Mouse (Mus musculus) liver, embryonic 16.5 days (tissue): ENCODE measurements around the gene Pofut1. TPM values are rescaled to one million over a fixed set of nuclear protein-coding genes. Genes with fewer than 3 reads are reported as not detected.
A peak's percentile ranks its signal among the peaks of the same experiment; 100 is the strongest.
"Not testable (repeated sequence)": the region's sequence is repeated elsewhere in the genome, so short reads cannot be mapped to it uniquely, and the experiment has no call there.

Experiments
- ATAC-seq: fragments of 200-750 bp; cut with Nextera tagmentation; 2 replicates; pipeline ENCODE4 v1.8.0; 2017; ENCODE audit warnings: low read depth, mild to moderate bottlenecking, moderate number of reproducible peaks, moderate library complexity
- H3K27ac ChIP-seq: fragments of 300-500 bp; sonication (generic); 2 replicates; pipeline ENCODE4 v1.5.1; 2014; ENCODE audit warnings: mild to moderate bottlenecking, low read length
- H3K27me3 ChIP-seq: fragments of 300-500 bp; sonication (generic); 2 replicates; pipeline ENCODE4 v1.6.1; 2014; ENCODE audit warnings: low read depth, low read length, mixed read lengths; ENCODE audit not compliant: control insufficient read depth, insufficient read depth
- H3K36me3 ChIP-seq: fragments of 300-500 bp; sonication (generic); 2 replicates; pipeline ENCODE4 v1.6.1; 2014; ENCODE audit warnings: mild to moderate bottlenecking; ENCODE audit not compliant: control insufficient read depth, insufficient read depth
- H3K4me1 ChIP-seq: fragments of 300-500 bp; sonication (generic); 2 replicates; pipeline ENCODE4 v1.6.1; 2014; ENCODE audit warnings: low read depth, low read length, mixed read lengths; ENCODE audit not compliant: control insufficient read depth
- H3K4me2 ChIP-seq: fragments of 300-500 bp; sonication (generic); 2 replicates; pipeline ENCODE4 v1.6.1; 2014; ENCODE audit warnings: low read depth, low read length, mixed read lengths
- H3K4me3 ChIP-seq: fragments of 300-500 bp; sonication (generic); 2 replicates; pipeline ENCODE4 v1.5.1; 2014; ENCODE audit warnings: low read depth, mild to moderate bottlenecking, low read length
- H3K9ac ChIP-seq: fragments of 300-500 bp; sonication (generic); 2 replicates; pipeline ENCODE4 v1.6.1; 2014; ENCODE audit warnings: low read depth, low read length
- H3K9me3 ChIP-seq: fragments of 300-500 bp; sonication (generic); replicated peaks from 2 replicates; pipeline ENCODE4 v1.6.1; 2016; ENCODE audit warnings: low read length; ENCODE audit not compliant: control insufficient read depth
- WGBS: fragments of 180-500 bp; shearing (Covaris S2); extraction: QIAGEN DNeasy Blood & Tissue Kit; methylation state at CpG from one replicate; pipeline ENCODE4 v1.1.7; 2014; ENCODE audit not compliant: insufficient replicate concordance; 5-methylcytosine and 5-hydroxymethylcytosine counted together
- polyA plus RNA-seq: library from polyadenylated mRNA; unstranded; fragments of >200 nt; fragmentation: Nextera tagmentation; extraction: Ambion mirVana; gene quantifications from 2 replicates; pipeline ENCODE4 v1.2.1, GENCODE M21; 2015

Gene Pofut1
- polyA plus RNA-seq, 1 experiment from 2014 or later: 2.8 TPM

DNA sequence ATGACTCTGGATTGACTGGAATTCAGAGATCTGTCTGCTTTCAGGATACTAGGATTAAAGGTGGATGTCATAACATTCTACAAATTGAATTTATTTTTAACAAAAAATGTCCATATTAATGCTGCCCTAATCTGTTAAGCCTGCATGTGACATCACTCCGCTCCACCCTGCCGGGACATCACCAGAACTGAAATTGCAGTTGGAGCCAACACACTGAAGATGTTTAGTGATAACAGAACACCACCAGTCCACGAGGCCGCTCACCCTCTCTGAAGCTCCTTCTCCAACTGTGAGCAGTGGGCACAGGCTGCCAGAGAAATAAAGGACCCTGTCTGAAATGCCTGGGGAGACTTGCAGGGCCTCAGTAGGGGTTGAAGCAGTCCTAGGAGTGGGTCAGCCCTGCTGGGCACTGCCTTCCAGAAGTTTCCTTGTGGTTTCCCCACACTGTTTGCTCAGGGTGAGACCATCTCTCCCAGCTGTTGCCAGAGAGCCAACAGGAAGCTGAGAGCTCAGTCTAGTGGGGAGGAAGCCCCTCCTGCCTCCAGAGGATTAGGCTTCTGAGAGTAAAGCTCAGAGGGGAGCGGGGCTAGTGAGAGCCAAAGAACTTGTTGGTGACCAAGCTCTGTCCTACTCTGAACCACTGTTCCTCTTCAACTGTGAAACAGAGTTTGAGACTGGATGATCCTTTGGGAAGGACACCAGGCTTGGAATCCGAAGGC lies 33.0 kb downstream of the Pofut1 start:
- H3K4me2 ChIP-seq, H3K9ac ChIP-seq, H3K9me3 ChIP-seq, H3K27me3 ChIP-seq, H3K27ac ChIP-seq, H3K36me3 ChIP-seq, H3K4me3 ChIP-seq: not testable (repeated sequence)
- H3K4me1 ChIP-seq: peaks cover 17% of the 10 kb centered on the region
- WGBS: 31% methylated on average over 6 of the region's 6 CpGs
- ATAC-seq: peak; percentile 71

DNA sequence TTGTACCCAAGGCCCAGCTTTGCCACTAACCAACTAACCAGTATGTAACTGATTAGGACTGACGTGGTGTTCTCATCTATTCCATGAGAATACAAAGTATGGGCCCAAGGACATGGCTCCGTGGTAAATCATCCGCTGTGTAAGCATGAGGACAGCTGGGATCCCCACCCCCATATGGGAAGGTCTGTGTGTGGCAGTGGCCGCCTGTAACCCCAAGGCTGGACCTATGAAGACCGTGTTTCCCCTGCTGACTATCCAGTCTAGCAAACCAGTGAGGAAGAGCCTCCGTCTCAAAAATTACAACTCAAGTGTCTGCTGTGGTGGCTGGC lies 33.5 kb downstream of the Pofut1 start:
- peaks cover 14% of the 10 kb centered on the region for H3K4me1 ChIP-seq
- H3K27me3 ChIP-seq: no peaks in the 10 kb centered on the region
- H3K27ac ChIP-seq: 0 out of 2 replicates have a peak overlapping the region, but pooled peaks have one; percentile 16
- no peaks in the 10 kb centered on the region for H3K36me3 ChIP-seq
- no peak overlapping the region for H3K9ac ChIP-seq
- no peak overlapping the region for H3K4me3 ChIP-seq
- H3K4me2 ChIP-seq: no peak overlapping the region
- ATAC-seq: peak; percentile 23; the same call in 1 of the 2 replicates
- H3K9me3 ChIP-seq: no peaks in the 10 kb centered on the region
- 69% methylated on average over 6 of the region's 6 CpGs for WGBS

DNA sequence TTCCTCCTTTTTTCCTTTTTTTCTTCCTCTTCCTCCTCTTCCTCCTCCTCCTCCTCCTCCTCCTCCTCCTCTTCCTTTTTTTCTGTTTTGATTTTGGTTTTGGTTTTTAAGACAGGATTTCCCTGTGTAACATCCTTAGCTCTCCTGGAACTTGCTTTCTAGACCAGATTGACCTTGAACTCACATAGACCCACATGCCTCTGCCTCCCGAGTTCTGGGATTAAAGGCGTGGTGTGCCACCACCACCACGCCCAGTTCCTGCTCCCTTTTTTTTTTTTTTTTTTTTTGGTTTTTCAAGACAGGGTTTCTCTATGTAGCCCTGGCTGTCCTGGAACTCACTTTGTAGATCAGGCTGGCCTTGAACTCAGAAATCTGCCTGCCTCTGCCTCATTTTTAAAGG lies 34.2 kb downstream of the Pofut1 start:
- WGBS: 31% methylated on average over 3 of the region's 3 CpGs
- not testable (repeated sequence) for H3K4me2 ChIP-seq, ATAC-seq, H3K27me3 ChIP-seq, H3K36me3 ChIP-seq, H3K4me3 ChIP-seq, H3K27ac ChIP-seq, H3K9me3 ChIP-seq, H3K9ac ChIP-seq
- peaks cover 12% of the 10 kb centered on the region for H3K4me1 ChIP-seq

DNA sequence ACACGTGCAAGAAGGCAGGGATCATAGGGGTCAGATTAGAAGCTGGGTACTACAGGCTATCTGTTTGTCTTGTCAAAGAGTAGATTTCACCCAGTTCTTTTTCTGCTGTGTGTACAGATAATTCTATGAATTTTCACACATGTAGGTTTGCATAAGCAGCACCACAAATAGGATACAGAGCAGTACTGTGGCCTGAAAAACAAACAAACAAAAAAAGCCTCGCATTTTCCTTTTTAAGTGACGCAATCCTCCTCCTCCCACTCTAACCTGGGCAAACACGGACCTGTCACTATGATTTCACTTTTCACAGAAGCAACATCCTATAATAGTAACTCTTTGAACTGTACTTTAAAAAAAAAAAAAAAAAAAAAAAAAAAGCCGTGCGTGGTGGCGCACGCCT lies 35.1 kb downstream of the Pofut1 start:
- ATAC-seq: no peak
- Histone ChIP-seq H3K36me3 (no peaks in the 10 kb centered on the region), H3K9ac (no peak overlapping the region), H3K27me3 (no peaks in the 10 kb centered on the region), H3K4me3 (no peak overlapping the region), H3K4me1 (peaks cover 5% of the 10 kb centered on the region), H3K4me2 (no peak overlapping the region), H3K9me3 (no peaks in the 10 kb centered on the region), H3K27ac (no peak overlapping the region)
- 74% methylated on average over 8 of the region's 8 CpGs for WGBS

GRCm38 (mm10) chr2:153276846-153277245 lies 35.5 kb downstream of the Pofut1 start:
- 81% methylated on average over 5 of the region's 5 CpGs for WGBS
- H3K4me1 ChIP-seq, H3K36me3 ChIP-seq, ATAC-seq, H3K9ac ChIP-seq, H3K4me3 ChIP-seq, H3K27me3 ChIP-seq, H3K4me2 ChIP-seq, H3K27ac ChIP-seq, H3K9me3 ChIP-seq: not testable (repeated sequence)

DNA sequence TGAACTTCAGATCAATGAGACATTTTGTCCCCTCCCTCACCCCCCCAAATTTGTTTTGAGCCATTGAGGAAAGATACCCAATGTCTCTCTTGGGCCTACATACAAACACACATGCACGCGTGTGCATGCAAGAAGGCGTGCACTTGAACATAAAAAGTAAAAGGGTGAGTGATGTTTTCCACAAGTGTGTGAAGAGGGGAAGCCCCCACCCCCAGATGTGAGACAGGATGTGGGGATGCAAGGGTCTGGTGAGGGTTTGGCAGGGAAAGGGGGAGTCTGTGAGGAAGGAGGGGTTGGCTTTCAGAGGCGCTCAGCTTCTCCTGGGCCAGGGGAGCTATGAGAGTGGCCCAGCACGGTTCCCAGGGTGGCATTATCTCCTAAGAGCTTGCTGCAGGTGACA lies 37.0 kb downstream of the Pofut1 start:
- ATAC-seq: no peak
- Histone ChIP-seq H3K4me1 (peaks cover 5% of the 10 kb centered on the region), H3K27ac (no peak overlapping the region), H3K4me3 (no peak overlapping the region), H3K36me3 (no peaks in the 10 kb centered on the region), H3K9ac (no peak overlapping the region), H3K27me3 (no peaks in the 10 kb centered on the region), H3K4me2 (no peak overlapping the region), H3K9me3 (no peaks in the 10 kb centered on the region)
- 80% methylated on average over 5 of the region's 5 CpGs for WGBS

DNA sequence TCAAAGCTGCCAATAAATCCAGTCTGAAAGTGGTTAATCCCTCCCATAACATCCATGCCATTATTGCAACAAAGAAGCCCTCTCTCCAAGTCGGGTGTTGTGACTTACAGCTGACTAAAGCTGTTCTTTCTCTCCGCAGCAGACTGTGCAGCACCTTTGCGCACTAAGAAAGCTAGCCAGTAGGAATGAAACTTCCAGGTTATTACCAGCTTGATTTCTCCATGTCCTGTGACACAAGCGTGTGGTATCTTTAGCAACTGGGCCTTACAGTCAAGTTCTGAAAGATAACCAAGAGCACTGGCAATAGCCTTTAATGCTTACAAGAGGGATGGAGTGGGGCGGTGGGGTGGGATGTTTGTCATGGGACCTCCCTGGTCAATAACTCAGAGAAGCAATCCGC lies 42.6 kb downstream of the Pofut1 start:
- Histone ChIP-seq H3K4me3 (no peak overlapping the region), H3K27me3 (no peaks in the 10 kb centered on the region), H3K9me3 (no peaks in the 10 kb centered on the region), H3K4me1 (no peaks in the 10 kb centered on the region; the same call in 1 of the 2 replicates), H3K9ac (no peak overlapping the region), H3K4me2 (no peak overlapping the region), H3K36me3 (no peaks in the 10 kb centered on the region), H3K27ac (no peak overlapping the region)
- 70% methylated on average over 6 of the region's 6 CpGs for WGBS
- no peak for ATAC-seq

DNA sequence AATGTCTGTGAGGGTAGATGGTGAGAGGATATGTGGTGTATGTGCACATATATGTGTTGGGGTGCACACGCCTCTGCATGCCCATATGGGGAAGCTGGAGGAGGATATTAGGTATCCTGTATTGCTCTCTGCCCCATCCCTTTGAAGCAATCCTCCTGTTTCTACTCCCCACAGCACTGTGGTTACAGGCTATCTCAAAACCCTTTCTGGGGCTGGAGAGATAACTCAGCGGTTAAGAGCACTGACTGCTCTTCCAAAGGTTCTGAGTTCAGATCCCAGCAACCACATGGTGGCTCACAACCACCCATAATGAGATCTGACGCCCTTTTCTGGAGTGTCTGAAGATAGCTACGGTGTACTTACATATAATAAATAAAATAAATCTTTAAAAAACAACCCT lies 45.2 kb downstream of the Pofut1 start:
- H3K27me3 ChIP-seq: no peaks in the 10 kb centered on the region
- no peak overlapping the region for H3K4me3 ChIP-seq
- WGBS: 43% methylated on average over 4 of the region's 4 CpGs
- peaks cover 5% of the 10 kb centered on the region for H3K4me1 ChIP-seq
- no peak overlapping the region for H3K4me2 ChIP-seq
- no peaks in the 10 kb centered on the region for H3K9me3 ChIP-seq
- no peaks in the 10 kb centered on the region for H3K36me3 ChIP-seq
- no peak overlapping the region for H3K9ac ChIP-seq
- ATAC-seq: no peak
- no peak overlapping the region for H3K27ac ChIP-seq

- no peak for ATAC-seq
- Histone ChIP-seq H3K9me3 (no peaks in the 10 kb centered on the region), H3K27ac (no peak overlapping the region), H3K36me3 (no peaks in the 10 kb centered on the region), H3K4me1 (peaks cover 16% of the 10 kb centered on the region), H3K4me3 (no peak overlapping the region), H3K4me2 (no peak overlapping the region), H3K27me3 (no peaks in the 10 kb centered on the region), H3K9ac (no peak overlapping the region)
- WGBS: 62% methylated on average over 6 of the region's 6 CpGs
Measured at GRCm38 (mm10) chr2:153287835-153288234, 46.5 kb downstream of the Pofut1 start.
